Mouse (Mus musculus) kidney, postnatal 10 days (tissue): ENCODE results near the gene Popdc2.
A peak's percentile ranks its signal among the peaks of the same experiment; 100 is the strongest.

Source experiments
- DNase-seq: peaks from one replicate; pipeline ENCODE4 v3.0.0; 2021; ENCODE audit warnings: mixed read lengths

Gene Popdc2

DNA sequence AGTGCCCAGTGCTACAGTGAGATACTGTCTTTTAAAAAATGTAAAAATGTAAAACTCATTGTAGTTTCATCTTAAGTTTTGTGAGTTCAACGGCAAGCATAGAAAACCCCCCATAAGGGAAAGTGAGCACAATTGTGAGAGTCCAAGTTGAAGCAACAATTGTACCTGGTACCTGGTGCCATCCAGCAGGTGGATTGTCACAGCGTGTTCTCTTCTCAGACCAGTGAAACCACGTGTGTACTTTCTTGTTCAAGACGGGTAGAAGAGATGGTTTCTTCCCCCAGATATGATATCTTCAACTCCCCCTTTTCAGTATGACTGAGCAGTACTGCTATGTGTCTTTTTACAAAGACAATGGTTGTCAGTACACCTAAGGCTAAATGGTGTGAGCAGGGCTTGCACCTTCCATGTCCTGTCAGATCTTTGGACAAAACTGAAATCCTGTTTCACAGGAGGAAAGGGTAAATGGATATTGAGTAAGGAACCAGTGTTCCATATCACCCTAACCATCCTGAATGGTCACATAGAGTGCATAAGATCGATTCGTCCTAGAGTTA is 3.7 kb upstream of the Popdc2 start:
- DNase-seq, result no peak

DNA sequence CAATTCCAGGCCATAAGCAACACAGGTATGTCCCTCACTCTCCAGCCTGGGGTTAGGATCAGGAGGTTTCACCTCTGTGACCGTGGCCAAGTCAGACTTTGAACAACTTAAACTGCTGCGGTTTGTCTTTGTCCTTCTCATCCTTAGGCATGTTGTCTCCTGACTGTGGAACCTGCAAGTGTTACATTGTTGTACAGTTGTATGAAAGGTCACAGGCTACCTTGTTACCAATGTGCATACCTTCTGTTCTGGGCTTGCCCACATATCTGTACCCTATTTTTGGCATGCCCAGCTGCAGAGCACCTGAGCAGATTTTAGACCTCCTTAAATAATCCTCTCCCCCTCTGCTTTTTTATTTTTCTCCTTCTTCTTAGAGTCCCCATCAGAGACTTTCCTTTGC is 2.8 kb upstream of the Popdc2 start:
- DNase-seq, result no peak

DNA sequence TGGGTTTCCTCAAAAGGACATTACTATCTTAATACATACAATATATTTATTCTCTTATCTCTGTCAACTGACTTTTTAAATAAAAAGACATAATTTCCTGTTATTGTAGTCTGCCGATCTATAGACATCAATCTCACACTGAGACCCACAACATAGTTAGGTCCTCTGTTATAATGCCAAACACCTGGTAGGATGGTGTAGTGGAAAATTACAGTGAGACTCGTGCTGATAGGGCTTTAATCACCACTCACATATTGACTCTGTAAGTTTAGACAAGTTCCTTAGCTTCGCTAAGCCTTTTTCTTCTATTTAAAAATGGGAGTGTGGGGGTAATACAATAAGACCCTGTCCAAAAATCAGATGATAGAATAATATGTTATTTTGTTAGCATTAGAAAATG is 2.2 kb upstream of the Popdc2 start:
- DNase-seq, result no peak

DNA sequence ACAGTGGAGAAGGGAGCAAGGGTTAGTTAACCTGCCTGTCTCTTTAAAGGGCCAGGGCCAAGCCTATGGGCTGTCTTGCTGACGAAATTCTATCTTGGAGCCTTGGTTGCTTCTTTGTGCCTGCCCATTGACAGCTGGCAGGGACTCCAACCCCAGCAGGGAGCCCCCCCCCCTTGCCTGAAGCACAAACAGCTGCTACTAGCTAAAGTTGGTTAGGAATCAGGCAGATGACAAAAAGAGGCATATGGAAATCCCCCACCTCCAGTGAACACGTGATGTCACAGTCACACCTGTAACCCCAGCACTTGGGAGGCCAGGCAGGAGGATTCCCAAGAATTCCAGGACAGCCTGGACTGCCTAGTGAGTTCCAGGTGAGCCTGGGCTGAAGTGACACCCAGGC is 1.7 kb upstream of the Popdc2 start:
- no peak for DNase-seq

DNA sequence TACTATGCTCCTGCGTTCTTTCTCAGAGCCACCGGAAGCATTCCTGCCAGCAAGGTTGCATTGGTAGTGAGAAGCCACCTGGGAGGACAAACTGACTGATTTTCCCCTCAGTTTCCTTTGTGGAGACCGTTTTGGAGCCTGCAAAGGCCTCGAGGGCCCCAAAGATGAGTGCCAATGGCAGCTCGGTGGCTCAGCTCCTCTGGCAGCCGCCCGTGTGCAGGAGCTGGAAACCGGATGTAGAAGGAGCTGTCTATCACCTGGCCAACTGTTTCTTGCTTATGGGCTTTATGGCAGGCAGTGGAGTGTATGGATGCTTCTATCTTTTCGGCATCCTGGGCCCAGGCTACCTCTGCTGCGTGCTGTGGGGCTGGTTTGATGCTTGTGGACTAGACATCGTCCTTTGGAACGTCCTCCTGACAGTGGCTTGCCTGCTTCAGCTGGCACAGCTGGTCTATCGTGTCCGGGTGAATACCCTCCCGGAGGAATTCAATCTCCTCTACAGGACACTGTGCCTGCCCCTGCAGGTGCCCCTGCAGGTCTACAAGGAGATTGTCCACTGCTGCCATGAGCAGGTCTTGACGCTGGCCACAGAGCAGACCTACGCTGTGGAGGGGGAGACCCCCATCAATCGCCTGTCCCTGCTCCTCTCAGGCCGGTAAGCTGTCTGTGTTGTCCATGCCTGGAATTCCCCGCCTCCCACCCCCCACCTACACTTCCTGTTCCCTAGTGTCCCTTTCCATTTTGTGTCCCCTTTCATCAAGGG is 665 bp downstream of the Popdc2 start:
- DNase-seq, result no peak

DNA sequence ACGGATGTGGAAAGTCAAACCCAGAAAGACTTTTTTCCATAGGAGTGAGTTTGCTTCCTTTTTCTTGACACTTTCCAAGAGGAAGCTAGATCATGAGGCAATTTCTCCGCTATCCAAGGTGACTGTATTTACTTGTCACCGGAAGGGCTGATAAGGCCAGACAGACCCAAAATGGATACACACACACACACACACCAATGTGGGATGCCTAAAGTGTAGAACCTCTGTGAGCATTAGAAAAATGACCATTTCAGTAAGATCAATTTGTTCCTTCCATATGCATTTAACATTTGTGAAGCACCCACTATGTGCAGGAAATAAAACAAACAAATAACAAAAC is 1.2 kb downstream of the Popdc2 start:
- no peak for DNase-seq

DNA sequence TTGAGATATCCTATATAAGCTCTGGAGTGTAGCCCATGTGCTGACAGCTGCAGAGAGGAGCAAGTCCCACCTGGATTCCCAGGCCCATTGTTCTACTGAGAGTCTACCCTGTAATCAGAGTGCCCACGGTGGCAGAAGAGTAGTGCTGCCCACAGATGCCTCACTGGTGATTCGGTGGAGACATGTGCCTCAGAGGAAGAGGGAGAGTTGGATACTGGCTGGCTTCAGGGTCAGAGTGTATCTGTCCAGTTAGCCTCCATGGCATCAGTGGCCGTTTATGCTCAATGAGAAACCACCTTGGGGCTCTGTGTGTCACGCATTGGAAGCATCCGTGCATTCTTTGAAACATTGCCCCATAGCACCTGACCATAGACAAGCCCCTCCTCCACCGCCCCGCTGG is 1.6 kb downstream of the Popdc2 start:
- DNase-seq, result no peak

DNA sequence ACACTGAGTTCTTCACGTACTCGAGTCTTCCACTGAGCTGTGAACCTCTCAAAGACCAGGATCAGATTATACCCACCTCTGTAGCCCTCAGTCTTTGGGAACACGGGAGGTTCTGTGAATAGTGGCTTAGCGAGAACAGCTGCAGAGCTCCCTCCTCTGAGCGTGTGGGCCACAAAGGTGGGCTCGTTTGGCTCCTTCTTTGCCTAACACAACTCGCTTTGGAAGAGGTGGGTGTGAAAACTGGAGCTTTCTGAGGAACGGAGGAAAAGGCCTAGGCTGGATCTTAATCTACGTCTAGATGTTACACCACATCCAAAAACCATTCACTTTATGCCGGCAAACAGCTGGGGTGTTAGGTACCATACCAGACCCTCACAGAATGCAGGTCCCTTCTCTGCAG is 3.4 kb downstream of the Popdc2 start:
- no peak for DNase-seq

DNA sequence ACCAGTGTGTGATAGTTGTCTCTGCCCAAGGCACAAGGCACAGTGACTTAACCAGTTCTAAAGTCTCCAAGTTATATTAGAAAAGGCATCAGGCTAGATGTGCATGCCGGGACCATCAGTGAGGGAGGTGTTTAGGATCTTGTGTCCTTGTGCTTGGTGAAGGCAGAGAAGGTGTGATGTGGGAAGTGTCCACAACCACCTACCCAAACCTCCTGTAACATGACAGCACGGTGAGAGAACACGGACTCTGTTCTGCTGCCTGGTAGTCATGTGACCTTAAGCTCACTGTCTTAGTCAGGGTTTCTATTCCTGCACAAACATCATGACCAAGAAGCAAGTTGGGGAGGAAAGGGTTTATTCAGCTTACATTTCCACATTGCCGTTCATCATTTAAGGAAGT is 4.2 kb downstream of the Popdc2 start:
- no peak for DNase-seq

DNA sequence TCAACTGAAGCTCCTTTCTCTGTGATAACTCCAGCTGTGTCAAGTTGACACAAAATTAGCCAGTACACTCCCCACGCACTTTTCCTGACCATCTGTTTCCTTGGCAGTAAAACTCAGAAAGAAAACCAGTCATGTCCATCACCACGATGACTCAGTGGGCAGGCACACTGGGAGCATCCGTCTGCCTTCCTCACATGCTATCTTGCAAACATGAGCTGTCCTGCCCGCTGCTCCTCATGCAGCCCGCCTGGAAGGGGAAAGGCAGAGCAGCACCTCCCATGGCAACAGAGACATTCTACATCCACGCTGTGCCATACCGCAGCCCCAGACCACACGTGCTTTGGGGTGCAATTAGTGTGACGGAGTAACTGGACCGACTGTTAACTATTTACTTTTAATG is 6.3 kb downstream of the Popdc2 start:
- DNase-seq, result no peak

DNA sequence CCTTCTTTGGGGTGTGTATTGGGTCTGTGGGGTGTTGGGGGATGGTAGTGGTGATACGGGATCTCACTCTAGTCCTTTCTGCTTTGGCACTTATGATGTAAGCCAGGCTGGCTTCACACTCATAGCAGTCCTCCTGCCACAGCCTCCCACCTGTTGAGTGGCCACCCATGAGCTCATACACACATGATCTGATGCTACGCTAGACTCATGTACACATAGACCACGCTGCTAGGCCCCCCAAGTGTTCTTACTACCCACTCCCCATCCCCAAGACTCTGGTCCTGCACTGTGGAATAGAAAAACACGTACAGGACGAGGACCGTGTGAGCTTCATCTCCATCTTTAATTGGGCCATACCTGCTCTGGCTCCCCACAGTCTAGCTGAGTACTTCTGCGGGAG is 7.0 kb downstream of the Popdc2 start:
- no peak for DNase-seq

DNA sequence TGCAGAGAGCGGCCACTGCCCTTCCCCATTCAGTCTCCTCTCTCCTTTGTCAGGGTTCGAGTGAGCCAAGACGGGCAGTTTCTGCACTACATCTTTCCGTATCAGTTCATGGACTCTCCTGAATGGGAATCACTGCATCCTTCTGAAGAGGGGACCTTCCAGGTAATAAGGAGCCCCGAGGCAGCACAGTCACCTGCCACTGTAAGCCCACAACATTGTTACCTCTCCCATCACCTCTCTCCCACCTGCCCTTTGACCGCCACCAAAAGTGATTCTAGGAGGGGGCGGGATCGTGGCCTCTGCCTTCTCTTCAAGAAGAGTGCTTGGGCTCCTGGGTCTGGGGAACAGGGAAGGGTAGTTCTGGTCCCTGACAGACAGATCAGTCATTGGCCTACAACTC is 7.4 kb downstream of the Popdc2 start:
- DNase-seq, result no peak

DNA sequence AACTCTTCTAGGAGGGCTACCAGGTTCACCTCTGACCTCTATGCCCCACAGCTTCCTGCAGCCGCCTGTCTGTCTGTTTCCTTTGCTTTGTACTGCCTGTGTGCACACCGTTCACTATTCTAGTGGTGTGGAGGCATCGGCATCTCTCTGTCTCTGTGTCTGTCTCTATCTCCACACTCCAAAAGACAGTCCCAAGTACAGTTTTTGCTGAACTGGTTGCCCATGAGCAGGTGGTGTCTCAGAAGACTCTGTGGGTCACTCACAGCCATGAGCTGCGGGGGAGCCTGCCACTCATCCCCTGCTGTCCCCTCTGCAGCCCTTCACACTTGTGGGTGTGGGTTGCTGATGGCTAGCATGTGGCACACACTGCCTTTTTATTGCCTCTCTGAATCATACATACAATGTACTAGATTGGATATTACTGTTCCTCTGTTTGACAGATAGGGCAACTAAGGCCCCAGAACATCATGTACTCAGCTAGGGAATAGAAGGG is 8.0 kb downstream of the Popdc2 start:
- DNase-seq, result no peak

DNA sequence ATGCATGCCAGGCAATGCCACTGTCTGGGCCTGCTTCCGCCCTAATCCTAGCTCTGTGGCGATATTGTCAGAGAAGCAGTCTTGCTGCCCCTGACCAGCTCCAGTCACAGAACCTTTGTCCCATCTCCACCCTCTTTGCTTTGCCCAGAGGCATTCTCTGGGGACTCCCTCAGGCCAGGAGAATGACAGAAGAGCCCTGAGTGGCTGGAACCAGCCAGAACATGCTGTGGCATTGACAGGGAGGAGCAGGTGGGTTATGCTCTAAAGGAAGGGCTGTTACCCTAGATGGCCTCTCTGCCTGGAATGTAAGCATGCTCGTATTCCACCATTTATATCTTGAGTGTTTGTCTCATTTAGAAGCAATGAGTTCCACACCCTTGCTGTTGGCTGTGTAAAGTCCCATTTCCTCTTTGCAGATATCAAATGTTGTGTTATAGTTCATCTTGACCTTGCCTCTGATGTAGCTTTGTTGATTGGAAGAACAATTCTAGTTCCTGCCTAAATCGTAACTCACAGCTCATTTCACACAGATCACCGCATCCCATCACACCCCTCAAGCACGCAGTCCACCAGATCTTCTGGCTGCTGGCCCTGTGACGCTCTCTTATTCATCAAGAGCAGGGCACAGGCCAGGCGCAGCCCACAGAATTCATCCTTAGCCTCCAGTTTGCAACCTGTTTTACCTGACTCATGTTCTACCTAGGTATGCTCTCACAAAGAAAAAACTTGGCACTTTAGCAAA is 8.8 kb downstream of the Popdc2 start:
- DNase-seq, result no peak

DNA sequence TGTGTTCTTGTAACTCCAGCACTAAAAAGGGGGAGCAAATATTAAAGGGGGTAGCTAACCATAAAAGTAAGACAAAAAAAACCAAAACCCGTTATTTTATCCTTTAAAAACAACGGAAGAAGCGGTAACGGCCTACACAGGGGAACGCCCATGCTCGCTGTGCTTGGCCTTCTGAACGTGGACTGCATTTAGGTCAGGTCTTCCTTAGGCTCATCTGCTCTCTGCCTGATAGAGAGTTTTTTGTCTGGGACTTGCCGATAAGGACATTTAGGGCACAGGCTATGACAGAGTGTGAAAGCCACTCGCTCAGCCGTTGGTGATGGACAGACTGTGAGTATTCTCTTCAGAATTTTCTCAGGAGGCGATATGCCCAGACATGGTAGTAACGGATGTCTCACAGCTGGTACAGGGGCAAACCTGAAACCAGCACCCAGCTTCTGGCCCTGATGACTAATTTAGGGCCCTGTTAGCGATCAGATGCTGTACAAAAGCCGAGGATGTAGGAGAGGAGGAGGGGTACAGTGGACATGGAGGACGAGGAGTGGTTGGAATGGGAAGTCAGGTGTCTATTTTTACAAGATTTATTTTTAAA is 9.8 kb downstream of the Popdc2 start:
- DNase-seq, result no peak

DNA sequence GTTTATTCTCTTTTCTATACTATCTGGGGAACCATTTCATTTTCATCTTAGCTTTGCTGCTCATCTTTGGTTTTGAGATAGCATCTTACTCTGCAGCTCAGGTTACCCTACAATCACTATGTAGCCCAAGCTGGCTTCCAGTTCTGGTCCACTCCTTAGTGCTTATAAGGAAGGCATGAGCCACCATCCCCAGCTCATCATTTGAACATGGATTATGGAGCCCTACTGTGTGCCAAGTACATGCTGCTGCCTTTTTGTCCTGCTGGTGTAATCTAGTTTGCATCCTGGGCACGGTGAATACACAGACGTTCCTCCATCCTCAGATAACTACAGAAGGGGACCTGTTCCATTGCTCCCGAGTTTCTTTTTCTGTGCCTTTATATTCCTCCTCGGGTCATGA is 10.9 kb downstream of the Popdc2 start:
- DNase-seq, result no peak

DNA sequence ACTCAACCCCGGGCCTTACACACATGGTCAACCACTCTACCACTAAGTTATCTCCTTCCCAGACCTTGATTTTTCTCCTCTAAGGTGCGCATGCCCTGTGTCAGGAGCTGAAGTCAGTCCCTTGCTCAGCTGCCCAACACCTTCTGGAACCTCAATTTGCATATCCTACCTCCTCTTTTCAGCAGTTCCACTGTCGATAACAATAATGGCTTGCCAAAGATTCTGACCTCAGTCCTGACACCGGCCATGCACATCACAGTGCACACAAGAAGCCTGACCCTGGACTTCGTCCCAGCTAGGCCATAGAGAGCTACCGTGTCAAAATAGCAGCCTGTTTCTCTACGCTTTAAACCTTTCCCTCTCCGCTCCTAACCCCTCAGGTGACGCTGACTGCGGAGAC is 11.4 kb downstream of the Popdc2 start:
- no peak for DNase-seq

DNA sequence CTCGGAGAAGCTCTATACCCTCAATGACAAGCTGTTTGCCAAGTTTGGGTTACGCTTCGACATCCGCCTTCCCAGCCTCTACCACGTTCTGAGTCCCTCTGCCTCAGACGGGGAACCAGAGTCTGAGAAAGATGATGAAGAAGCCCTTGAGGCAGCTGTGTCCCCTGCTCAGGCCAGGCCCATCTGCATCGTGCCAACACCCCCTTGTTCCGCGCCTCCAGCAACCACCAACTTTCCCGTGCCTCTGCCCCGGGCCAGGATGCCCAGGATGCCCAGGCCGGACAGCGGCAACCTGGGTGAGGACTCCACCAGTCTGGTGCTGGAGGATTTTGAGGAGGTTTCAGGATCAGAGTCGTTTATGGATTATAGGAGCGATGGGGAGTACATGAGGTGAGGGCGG is 11.9 kb downstream of the Popdc2 start:
- DNase-seq, result no peak

DNA sequence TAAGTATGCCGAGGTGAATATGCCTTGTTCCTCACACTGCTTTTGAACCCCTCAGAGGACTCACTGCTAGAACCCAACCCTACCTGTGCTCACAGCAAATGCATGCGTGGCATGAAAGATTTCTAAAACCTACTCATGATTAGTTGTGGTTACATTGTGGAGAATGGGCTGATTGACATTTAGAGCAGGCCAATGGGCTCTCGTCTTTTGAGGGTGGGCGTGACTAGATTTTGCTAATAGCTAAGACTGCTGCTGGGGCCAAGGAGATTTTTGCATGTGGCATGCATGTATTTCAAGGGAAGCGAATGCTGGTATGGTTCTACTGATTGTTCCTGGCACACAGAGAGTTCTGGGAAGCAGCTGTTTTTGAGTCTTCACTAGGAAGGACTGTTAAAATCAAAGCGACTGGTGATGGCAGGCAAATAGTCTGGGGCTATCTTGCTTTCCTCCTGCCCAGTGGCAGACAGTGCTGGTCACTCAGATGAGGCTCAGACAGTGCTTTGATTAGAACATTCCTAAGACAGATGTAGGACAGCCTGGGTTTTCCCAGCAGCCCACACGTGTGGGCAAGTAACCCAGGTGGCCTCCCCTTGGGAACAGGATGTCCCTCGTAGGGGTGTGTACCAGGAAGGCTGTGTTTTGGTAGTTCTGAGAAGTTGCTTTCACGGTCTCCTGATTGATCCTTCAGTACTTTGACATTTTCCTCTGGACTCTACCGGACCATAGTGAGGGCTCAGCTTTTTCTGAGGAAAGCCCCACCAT is 12.6 kb downstream of the Popdc2 start:
- no peak for DNase-seq

DNA sequence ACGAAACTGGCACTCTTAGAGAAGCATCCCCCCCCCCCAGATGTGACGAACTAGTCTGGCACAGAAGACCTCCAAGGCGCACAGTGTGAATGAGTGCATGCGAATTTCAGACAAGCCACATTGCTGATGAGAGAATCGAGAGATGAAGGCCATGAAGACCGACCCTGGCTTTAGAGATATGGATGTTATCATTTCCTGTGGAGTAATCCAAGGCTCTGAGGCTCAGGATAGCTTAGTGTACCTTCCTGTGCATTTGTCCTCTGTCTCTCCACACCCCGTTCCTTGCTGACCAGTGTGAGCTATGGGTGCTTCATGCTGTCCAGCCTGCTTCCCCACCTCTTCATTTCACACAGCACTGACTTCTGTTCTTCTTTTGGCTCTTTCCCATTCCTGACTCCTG is 13.2 kb downstream of the Popdc2 start:
- no peak for DNase-seq

DNA sequence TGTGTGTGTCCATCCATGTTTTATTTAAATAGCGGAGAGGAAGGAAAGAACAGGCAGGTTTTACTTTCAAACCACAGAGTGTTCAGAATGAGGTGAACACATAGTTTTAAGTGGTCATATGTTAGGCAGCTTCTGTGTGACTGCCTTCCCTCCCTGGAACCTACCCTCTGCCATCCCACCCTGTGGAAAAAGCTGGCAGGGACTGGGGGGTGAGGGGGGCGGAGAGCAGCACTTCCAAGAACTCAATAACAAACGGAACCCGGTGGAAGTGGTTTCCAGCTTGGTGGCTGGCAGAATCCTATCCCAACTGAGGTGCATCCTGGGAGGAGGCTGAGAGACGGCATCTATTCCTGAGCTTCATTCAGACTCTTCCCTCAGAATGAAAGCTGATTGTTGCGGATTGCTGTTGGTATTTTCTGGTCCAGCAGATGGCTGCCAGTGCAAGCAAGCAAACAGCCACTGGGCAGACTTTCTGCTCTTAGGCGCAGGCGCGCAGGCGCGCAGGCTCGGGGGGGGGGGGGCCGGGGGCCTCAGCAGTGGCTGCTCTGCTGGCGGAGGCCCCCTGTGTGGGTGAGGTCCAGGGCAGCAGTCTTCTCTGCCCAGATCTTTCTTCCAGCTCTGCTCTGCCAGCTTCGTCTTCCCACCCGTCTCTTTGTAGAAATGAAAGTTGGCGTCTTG is 14.3 kb downstream of the Popdc2 start:
- peak; percentile 65 for DNase-seq

DNA sequence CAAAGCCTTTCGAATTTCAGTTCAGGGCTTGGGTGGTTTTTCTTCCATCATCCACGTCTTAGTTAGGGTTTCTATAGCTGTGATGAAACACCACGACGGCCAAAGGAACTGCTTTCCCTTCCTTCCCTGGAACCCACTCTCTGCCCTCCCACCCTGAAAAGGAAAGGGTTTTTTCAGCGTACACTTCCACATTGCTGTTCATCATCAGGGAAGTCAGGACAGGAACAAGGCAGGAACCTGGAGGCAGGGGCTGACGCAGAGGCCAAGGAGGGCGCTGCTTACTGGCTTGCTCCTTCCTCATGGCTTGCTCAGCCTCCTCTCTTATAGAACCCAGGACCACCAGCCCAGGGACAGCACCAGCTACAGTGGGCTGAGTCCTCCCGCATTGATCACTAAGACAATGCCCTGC is 14.8 kb downstream of the Popdc2 start:
- DNase-seq, result peak; percentile 27

DNA sequence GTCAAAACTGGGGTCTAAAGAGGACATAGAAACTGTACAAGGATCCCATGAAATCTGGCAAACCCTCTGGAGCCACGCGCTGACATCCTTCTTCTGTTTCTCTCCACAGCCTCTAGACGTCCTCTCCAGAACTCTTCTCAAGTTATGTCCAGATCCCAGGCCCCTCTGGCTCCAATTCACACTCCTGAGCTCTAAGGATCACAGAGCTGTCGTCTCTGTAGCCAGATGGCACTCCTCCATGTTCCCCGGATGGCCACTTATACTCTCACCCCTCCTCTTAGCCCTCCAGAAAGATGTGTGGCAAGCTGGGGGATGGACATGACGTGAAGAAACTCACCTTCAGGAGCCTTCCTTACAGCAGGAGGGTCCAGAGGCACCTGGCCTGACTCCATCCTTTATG is 15.5 kb downstream of the Popdc2 start:
- no peak for DNase-seq
